Mouse (Mus musculus): ENCODE measurements at regions not wholly inside any gene's neighbourhood (a gene's known extent, or its start where the extent isn't known, plus 50 kb on each side); places are given as distances from the start of the nearest gene placed in this dataset.

GRCm38 (mm10) chr2:178930125-178930524, 499.8 kb downstream of the Cdh26 start:
- no peak for DNase-seq (ENCODE audit: low spot score)

- no peak for DNase-seq (ENCODE audit: low spot score)
Observed at GRCm38 (mm10) chr2:178948471-178948870, 493.8 kb upstream of the Cdh4 start.

GRCm38 (mm10) chr2:178949103-178949502, 493.1 kb upstream of the Cdh4 start:
- DNase-seq (ENCODE audit: low spot score) = no peak

GRCm38 (mm10) chr2:178950304-178950703, 491.9 kb upstream of the Cdh4 start:
- no peak for DNase-seq (ENCODE audit: low spot score)

- no peak for DNase-seq (ENCODE audit: low spot score)
Observed at GRCm38 (mm10) chr2:178954420-178955067, 487.7 kb upstream of the Cdh4 start.

GRCm38 (mm10) chr2:178958829-178959228, 483.4 kb upstream of the Cdh4 start:
- DNase-seq (ENCODE audit: low spot score) = no peak

GRCm38 (mm10) chr2:178959603-178960002, 482.6 kb upstream of the Cdh4 start:
- DNase-seq (ENCODE audit: low spot score) = no peak

- no peak for DNase-seq (ENCODE audit: low spot score)
Observed at GRCm38 (mm10) chr2:178967584-178968365, 474.5 kb upstream of the Cdh4 start.

- no peak for DNase-seq (ENCODE audit: low spot score)
Observed at GRCm38 (mm10) chr2:178969732-178970131, 472.5 kb upstream of the Cdh4 start.

- no peak for DNase-seq (ENCODE audit: low spot score)
Observed at GRCm38 (mm10) chr2:178975366-178975765, 466.9 kb upstream of the Cdh4 start.

GRCm38 (mm10) chr2:178976046-178976445, 466.2 kb upstream of the Cdh4 start:
- DNase-seq (ENCODE audit: low spot score) = no peak

GRCm38 (mm10) chr2:178976495-178976894, 465.7 kb upstream of the Cdh4 start:
- DNase-seq (ENCODE audit: low spot score) = no peak

- no peak for DNase-seq (ENCODE audit: low spot score)
Observed at GRCm38 (mm10) chr2:178979451-178979850, 462.8 kb upstream of the Cdh4 start.

- no peak for DNase-seq (ENCODE audit: low spot score)
Observed at GRCm38 (mm10) chr2:178981736-178982502, 460.3 kb upstream of the Cdh4 start.

- DNase-seq (ENCODE audit: low spot score) = no peak
Observed at GRCm38 (mm10) chr2:178983801-178984200, 458.4 kb upstream of the Cdh4 start.

GRCm38 (mm10) chr2:178987935-178988334, 454.3 kb upstream of the Cdh4 start:
- no peak for DNase-seq (ENCODE audit: low spot score)

GRCm38 (mm10) chr2:178989291-178989690, 452.9 kb upstream of the Cdh4 start:
- DNase-seq (ENCODE audit: low spot score) = no peak

- no peak for DNase-seq (ENCODE audit: low spot score)
Observed at GRCm38 (mm10) chr2:178989784-178990183, 452.4 kb upstream of the Cdh4 start.

GRCm38 (mm10) chr2:178990959-178991358, 451.3 kb upstream of the Cdh4 start:
- no peak for DNase-seq (ENCODE audit: low spot score)

- DNase-seq (ENCODE audit: low spot score) = no peak
Observed at GRCm38 (mm10) chr2:178992334-178993116, 449.7 kb upstream of the Cdh4 start.

GRCm38 (mm10) chr2:178997921-178998320, 444.3 kb upstream of the Cdh4 start:
- no peak for DNase-seq (ENCODE audit: low spot score)

Measured in c-Kit-positive CD71-positive TER-119-positive erythroid progenitor cells, embryonic 14.5 days (primary cell).